Mouse (Mus musculus) liver, postnatal 0 days (tissue): ENCODE results near the gene Mmp23.

Source experiments
- CTCF ChIP-seq: sonication (generic); IDR thresholded peaks from 2 replicates; pipeline ENCODE4 v1.5.1; 2016; ENCODE audit warnings: antibody characterized with exemption, low read depth
- EP300 ChIP-seq: IDR thresholded peaks from 2 replicates; pipeline ENCODE4 v1.6.1; 2016; ENCODE audit warnings: antibody characterized with exemption, low read depth, mild to moderate bottlenecking

- TF ChIP-seq CTCF, result no peak
- TF ChIP-seq EP300, result no peak
These were observed 17.3 kb downstream of the Mmp23 start for GRCm38 (mm10) chr4:155635766-155636499.
